Mouse (Mus musculus) forebrain, embryonic 12.5 days (tissue): ENCODE data around the gene Lcor. TPM values are rescaled to one million over a fixed set of nuclear protein-coding genes. Genes with fewer than 3 reads are reported as not detected.

Source experiments
- ATAC-seq: fragments of 200-750 bp; cut with Nextera tagmentation; 2 replicates; pipeline ENCODE4 v1.8.0; 2017; ENCODE audit warnings: moderate TSS enrichment; ENCODE audit not compliant: low FRiP score
- H3K27ac ChIP-seq: fragments of 300-500 bp; sonication (generic); 2 replicates; pipeline ENCODE4 v1.5.1; 2016; ENCODE audit warnings: mild to moderate bottlenecking
- H3K27me3 ChIP-seq: fragments of 300-500 bp; sonication (generic); 2 replicates; pipeline ENCODE4 v1.6.1; 2016; ENCODE audit warnings: mild to moderate bottlenecking
- H3K36me3 ChIP-seq: fragments of 300-500 bp; sonication (generic); replicated peaks from 2 replicates; pipeline ENCODE4 v1.6.1; 2016; ENCODE audit warnings: mild to moderate bottlenecking
- H3K4me1 ChIP-seq: fragments of 300-500 bp; sonication (generic); 2 replicates; pipeline ENCODE4 v1.6.1; 2016
- H3K4me2 ChIP-seq: fragments of 300-500 bp; sonication (generic); 2 replicates; pipeline ENCODE4 v1.6.1; 2016; ENCODE audit warnings: mild to moderate bottlenecking, moderate library complexity
- H3K4me3 ChIP-seq: fragments of 300-500 bp; sonication (generic); replicated peaks from 2 replicates; pipeline ENCODE4 v1.5.1; 2016; ENCODE audit warnings: mild to moderate bottlenecking
- H3K9ac ChIP-seq: fragments of 300-500 bp; sonication (generic); 2 replicates; pipeline ENCODE4 v1.6.1; 2016; ENCODE audit warnings: mild to moderate bottlenecking
- H3K9me3 ChIP-seq: fragments of 300-500 bp; sonication (generic); 2 replicates; pipeline ENCODE4 v1.6.1; 2016
- WGBS: fragments of 180-500 bp; shearing (Covaris S2); methylation state at CpG from one replicate; pipeline ENCODE4 v1.1.7; 2016; 5-methylcytosine and 5-hydroxymethylcytosine counted together
- polyA plus RNA-seq: library from polyadenylated mRNA; unstranded; fragments of >200 nt; fragmentation: Nextera tagmentation; extraction: Ambion mirVana; gene quantifications from 2 replicates; pipeline ENCODE4 v1.2.1, GENCODE M21; 2016

Lcor gene
- polyA plus RNA-seq, 1 experiment from 2014 or later, result 38.0 TPM

- Histone ChIP-seq H3K4me3 (no peak overlapping the region), H3K4me1 (peaks cover 11% of the 10 kb centered on the region; the same call in 1 of the 2 replicates), H3K4me2 (no peak overlapping the region), H3K27me3 (no peaks in the 10 kb centered on the region), H3K27ac (no peak overlapping the region), H3K36me3 (no peaks in the 10 kb centered on the region), H3K9ac (no peak overlapping the region), H3K9me3 (no peaks in the 10 kb centered on the region)
- no peak for ATAC-seq
- WGBS, result 90% methylated on average over 3 of the region's 3 CpGs
These were observed 41.5 kb downstream of the Lcor start for GRCm38 (mm10) chr19:41523798-41524563.

GRCm38 (mm10) chr19:41529169-41529568, 46.7 kb downstream of the Lcor start:
- Histone ChIP-seq H3K9ac (no peak overlapping the region), H3K27ac (no peak overlapping the region), H3K27me3 (no peaks in the 10 kb centered on the region), H3K4me2 (no peak overlapping the region), H3K4me1 (no peaks in the 10 kb centered on the region), H3K4me3 (no peak overlapping the region), H3K36me3 (no peaks in the 10 kb centered on the region), H3K9me3 (no peaks in the 10 kb centered on the region)
- no peak for ATAC-seq
- WGBS, result 95% methylated on average over 3 of the region's 3 CpGs

GRCm38 (mm10) chr19:41534021-41534420, 51.6 kb downstream of the Lcor start:
- Histone ChIP-seq H3K36me3 (no peaks in the 10 kb centered on the region), H3K27ac (no peak overlapping the region), H3K4me1 (no peaks in the 10 kb centered on the region), H3K9me3 (no peaks in the 10 kb centered on the region), H3K9ac (no peak overlapping the region), H3K4me2 (no peak overlapping the region), H3K4me3 (no peak overlapping the region), H3K27me3 (no peaks in the 10 kb centered on the region)
- ATAC-seq, result no peak
- WGBS, result 89% methylated on average over 3 of the region's 3 CpGs

- H3K36me3 ChIP-seq, result peaks cover 24% of the 10 kb centered on the region
- no peak overlapping the region for H3K27ac ChIP-seq
- H3K4me2 ChIP-seq, result no peak overlapping the region
These were observed 74.5 kb downstream of the Lcor start for GRCm38 (mm10) chr19:41556981-41557380.

GRCm38 (mm10) chr19:41557491-41557890, 75.1 kb downstream of the Lcor start:
- H3K9ac ChIP-seq, result no peak overlapping the region
- H3K27me3 ChIP-seq, result no peaks in the 10 kb centered on the region
- 92% methylated on average over 4 of the region's 4 CpGs for WGBS
- H3K4me2 ChIP-seq, result no peak overlapping the region
- no peak overlapping the region for H3K4me3 ChIP-seq
- peaks cover 21% of the 10 kb centered on the region for H3K36me3 ChIP-seq
- H3K4me1 ChIP-seq, result no peaks in the 10 kb centered on the region
- no peak overlapping the region for H3K27ac ChIP-seq
- ATAC-seq, result no peak
- H3K9me3 ChIP-seq, result no peaks in the 10 kb centered on the region

More at GRCm38 (mm10) chr19:41556981-41557380, 74.5 kb downstream of the Lcor start:
- Histone ChIP-seq H3K4me3 (no peak overlapping the region), H3K9ac (no peak overlapping the region), H3K9me3 (no peaks in the 10 kb centered on the region), H3K4me1 (no peaks in the 10 kb centered on the region), H3K27me3 (no peaks in the 10 kb centered on the region)
- 85% methylated on average over 4 of the region's 4 CpGs for WGBS
- ATAC-seq, result no peak

- Histone ChIP-seq H3K9me3 (no peaks in the 10 kb centered on the region), H3K9ac (no peak overlapping the region), H3K4me3 (no peak overlapping the region), H3K4me2 (no peak overlapping the region), H3K4me1 (no peaks in the 10 kb centered on the region), H3K36me3 (peaks cover 18% of the 10 kb centered on the region), H3K27ac (no peak overlapping the region), H3K27me3 (no peaks in the 10 kb centered on the region)
- 0 out of 2 replicates have a peak, but pooled peaks have one; percentile 33 for ATAC-seq
- 83% methylated on average over 9 of the region's 9 CpGs for WGBS
These were observed 76.6 kb downstream of the Lcor start for GRCm38 (mm10) chr19:41558891-41559486.

- no peak overlapping the region for H3K4me2 ChIP-seq
- no peaks in the 10 kb centered on the region for H3K27me3 ChIP-seq
- H3K27ac ChIP-seq, result no peak overlapping the region
- H3K9me3 ChIP-seq, result no peaks in the 10 kb centered on the region
- ATAC-seq, result no peak
- H3K4me1 ChIP-seq, result no peaks in the 10 kb centered on the region
- 93% methylated on average over 3 of the region's 3 CpGs for WGBS
- peaks cover 13% of the 10 kb centered on the region for H3K36me3 ChIP-seq
- no peak overlapping the region for H3K4me3 ChIP-seq
- no peak overlapping the region for H3K9ac ChIP-seq
These were observed 78.4 kb downstream of the Lcor start for GRCm38 (mm10) chr19:41560856-41561255.

GRCm38 (mm10) chr19:41568791-41569190, 86.4 kb downstream of the Lcor start:
- Histone ChIP-seq H3K9ac (no peak overlapping the region), H3K27me3 (no peaks in the 10 kb centered on the region), H3K4me2 (no peak overlapping the region), H3K9me3 (no peaks in the 10 kb centered on the region), H3K4me3 (no peak overlapping the region), H3K36me3 (no peaks in the 10 kb centered on the region), H3K4me1 (peaks cover 2% of the 10 kb centered on the region; the same call in 1 of the 2 replicates), H3K27ac (no peak overlapping the region)
- ATAC-seq, result no peak
- 76% methylated on average over 2 of the region's 2 CpGs for WGBS

- no peaks in the 10 kb centered on the region for H3K36me3 ChIP-seq
- H3K4me3 ChIP-seq, result no peak overlapping the region
- H3K27ac ChIP-seq, result no peak overlapping the region
- WGBS, result 98% methylated on average over 2 of the region's 2 CpGs
- no peaks in the 10 kb centered on the region for H3K27me3 ChIP-seq
- H3K4me1 ChIP-seq, result peaks cover 2% of the 10 kb centered on the region; the same call in 1 of the 2 replicates
- H3K9me3 ChIP-seq, result no peaks in the 10 kb centered on the region
- H3K4me2 ChIP-seq, result no peak overlapping the region
- ATAC-seq, result no peak
- no peak overlapping the region for H3K9ac ChIP-seq
These were observed 91.3 kb downstream of the Lcor start for GRCm38 (mm10) chr19:41573700-41574099.

- H3K36me3 ChIP-seq, result peaks cover 11% of the 10 kb centered on the region
- no peak overlapping the region for H3K27ac ChIP-seq
- no peaks in the 10 kb centered on the region for H3K27me3 ChIP-seq
- ATAC-seq, result no peak
- no peaks in the 10 kb centered on the region for H3K9me3 ChIP-seq
- H3K4me2 ChIP-seq, result no peak overlapping the region
- no peak overlapping the region for H3K9ac ChIP-seq
- no peak overlapping the region for H3K4me3 ChIP-seq
- H3K4me1 ChIP-seq, result no peaks in the 10 kb centered on the region
These were observed 95.1 kb downstream of the Lcor start for GRCm38 (mm10) chr19:41577576-41577975.

- H3K9me3 ChIP-seq, result no peaks in the 10 kb centered on the region
- ATAC-seq, result no peak
- H3K27ac ChIP-seq, result no peak overlapping the region
- WGBS, result 90% methylated on average over 4 of the region's 4 CpGs
- no peaks in the 10 kb centered on the region for H3K4me1 ChIP-seq
- no peak overlapping the region for H3K4me3 ChIP-seq
- peaks cover 30% of the 10 kb centered on the region for H3K36me3 ChIP-seq
- no peak overlapping the region for H3K4me2 ChIP-seq
- no peak overlapping the region for H3K9ac ChIP-seq
- H3K27me3 ChIP-seq, result no peaks in the 10 kb centered on the region
These were observed 97.0 kb downstream of the Lcor start for GRCm38 (mm10) chr19:41579311-41579920.

GRCm38 (mm10) chr19:41581706-41582420, 99.4 kb downstream of the Lcor start, which contains the start of gene Gm340:
TSS of gene Gm340 (plus strand) at chr19:41582370.
- Histone ChIP-seq H3K4me2 (no peak within 1 kb of the TSS), H3K9me3 (no peaks in the 10 kb centered on the region), H3K36me3 (peaks cover 50% of the 10 kb centered on the region), H3K27ac (no peak within 1 kb of the TSS), H3K4me1 (no peaks in the 10 kb centered on the region), H3K4me3 (no peak within 1 kb of the TSS), H3K9ac (no peak within 1 kb of the TSS), H3K27me3 (no peaks in the 10 kb centered on the region)
- 91% methylated on average over 23 of the region's 23 CpGs for WGBS
- ATAC-seq, result no peak
